Mouse (Mus musculus) small intestine, adult 10 weeks (tissue): ENCODE data around the gene Srp68. TPM values are rescaled to one million over a fixed set of nuclear protein-coding genes. Genes with fewer than 3 reads are reported as not detected.

Experiments used
- polyA plus RNA-seq: library from polyadenylated mRNA; stranded (reverse); fragments of 350-450 nt; fragmentation: Illumina TruSeq; extraction: RNeasy Lipid Tissue Mini Kit (QIAGEN cat#74804); gene quantifications from one replicate; pipeline ENCODE4 v1.2.3, GENCODE M21; 2014; ENCODE audit warnings: low replicate concordance

The Srp68 gene
- polyA plus RNA-seq: 4.7 TPM

DNA sequence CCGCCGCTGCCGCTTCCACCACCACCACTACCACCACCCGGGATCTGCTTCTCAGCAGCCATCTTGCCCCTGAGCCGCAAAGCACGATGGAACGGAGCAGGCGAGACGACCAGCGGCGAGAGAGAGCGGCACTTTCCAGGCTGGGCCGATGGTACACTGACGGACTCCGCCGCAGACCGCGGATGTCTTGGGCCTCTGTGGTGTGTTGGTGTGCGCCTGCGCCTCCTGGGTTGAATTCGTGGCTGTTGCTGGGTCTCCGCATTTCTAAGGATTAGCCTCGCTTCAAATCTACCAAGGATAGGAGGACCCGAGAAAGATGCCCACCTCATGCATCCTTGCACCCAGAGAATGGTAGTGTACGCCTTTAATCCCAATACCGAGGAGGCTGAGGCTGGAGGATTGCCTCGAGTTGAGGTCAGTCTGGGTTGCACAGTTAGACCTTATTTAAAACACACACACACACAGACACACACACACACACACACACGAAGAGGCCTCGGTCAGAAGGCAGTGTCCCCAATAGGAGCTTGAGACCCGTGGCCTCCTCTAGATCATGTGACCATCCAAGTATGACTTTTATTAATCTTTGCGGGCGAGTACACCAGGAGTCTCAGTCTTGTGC lies at the start of gene Srp68:
Gene Srp68 (minus strand): TSS at position 173 of the 622 bp plus-strand sequence.

DNA sequence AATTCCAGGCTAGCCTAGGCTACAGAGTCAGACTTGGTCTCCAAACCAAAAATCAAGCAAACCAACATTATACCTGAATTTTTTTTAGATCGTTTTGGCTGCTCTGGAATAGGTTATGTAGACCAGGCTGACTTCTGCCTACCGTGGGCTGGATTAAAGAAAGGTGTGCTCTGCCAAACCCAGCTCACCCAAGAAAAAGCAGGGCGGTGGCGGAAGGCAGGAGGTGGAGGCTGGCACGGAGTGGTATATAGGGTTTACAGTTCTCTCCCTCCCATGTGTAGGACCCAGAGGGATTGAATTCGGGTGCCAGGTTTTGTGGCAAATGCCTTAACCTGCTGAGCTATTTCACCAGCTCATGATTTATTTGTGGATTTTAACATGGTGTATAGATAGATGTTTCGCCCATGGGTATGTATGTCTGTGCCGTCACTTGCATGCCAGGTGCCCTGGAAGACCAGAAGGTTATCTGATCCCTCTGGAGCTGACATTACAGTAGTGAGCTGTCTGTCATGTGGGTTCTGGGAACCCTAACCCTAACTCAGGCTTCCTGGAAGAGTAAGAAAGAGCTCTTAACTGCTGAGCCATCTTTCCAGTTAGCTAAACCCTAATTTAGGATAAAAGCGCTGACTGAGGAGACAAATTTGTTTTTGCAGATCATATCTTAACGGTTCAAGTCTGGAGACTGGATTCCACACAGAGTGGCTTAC lies 33.2 kb upstream of the Srp68 start, which contains the start of gene Exoc7:
Gene Exoc7 (minus strand): TSS at position 215 of the 707 bp plus-strand sequence.

DNA sequence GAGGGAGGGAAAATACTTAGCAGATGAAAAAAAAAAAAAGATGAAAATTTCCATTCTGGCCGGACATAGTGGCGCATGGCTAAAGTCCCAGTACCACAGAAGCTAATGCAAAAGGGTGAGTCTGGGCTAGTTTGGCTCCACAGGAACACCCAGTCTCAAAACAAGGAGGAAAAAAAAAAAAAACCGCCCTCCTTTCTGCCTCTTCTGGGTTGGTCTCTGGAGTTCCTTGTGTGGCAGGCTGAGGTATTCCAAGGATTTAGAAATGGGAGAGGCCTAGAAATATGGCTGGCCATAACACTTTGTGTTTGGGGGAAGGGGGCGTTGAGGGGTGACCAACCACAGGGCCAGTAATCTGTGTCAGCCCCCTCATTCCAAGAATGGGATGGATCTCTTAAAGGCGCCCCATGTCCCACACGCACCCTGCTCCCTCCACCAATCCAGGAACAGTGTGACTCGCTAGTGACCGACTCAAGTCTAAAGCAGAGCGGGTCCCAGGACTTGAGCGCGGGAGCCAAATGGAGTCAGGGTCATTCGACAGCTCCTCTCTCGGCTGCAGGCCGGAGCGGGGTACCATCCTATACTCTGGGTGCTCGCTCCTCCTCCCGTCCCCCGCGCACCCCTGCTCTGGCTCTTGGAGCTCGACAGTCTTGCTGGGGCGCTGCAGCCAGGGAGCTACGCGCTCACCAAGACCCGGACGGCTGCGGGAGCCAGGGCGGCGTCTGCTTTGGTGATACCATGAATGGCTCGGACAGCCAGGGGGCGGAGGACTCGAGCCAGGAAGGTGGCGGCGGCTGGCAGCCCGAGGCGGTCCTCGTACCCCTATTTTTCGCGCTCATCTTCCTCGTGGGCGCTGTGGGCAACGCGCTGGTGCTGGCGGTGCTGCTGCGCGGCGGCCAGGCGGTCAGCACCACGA lies 7.0 kb upstream of the Srp68 start, which contains the start of gene Galr2:
Gene Galr2 (plus strand): TSS at position 189 of the 913 bp plus-strand sequence.

DNA sequence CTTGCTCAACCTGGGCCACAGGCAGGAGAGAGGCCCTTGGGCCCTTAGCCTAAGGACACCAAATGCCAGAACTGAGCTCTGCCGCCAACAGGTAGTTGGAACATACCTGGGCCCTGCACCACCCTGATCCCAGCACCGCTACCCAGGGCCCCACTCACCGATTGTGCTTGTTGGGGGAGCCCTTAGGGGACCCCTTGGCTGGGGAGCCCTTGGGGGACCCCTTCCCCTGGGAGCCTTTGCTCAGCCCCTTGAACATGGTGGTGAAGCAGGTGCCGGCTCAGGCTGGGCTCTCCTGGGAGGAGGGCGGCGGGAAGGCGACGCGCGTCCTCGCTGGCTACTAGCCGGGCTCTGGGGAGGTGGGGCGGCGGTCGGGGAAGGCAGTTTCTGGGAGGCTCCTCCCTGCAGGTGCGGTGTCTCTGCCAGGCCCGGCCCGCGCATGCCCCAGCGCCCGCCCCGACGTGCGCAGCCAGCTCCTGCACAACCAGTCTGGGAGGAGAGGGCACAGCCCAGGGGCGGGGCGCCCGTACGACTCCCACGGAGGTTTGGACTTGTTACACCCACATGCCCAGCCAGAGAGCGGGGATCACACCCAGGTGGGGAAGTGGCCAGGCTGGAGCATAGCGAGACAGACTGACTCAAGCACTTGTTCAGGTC lies 36.1 kb downstream of the Srp68 start, which contains the start of gene Evpl:
Gene Evpl (minus strand): TSS at position 336 of the 654 bp plus-strand sequence.

DNA sequence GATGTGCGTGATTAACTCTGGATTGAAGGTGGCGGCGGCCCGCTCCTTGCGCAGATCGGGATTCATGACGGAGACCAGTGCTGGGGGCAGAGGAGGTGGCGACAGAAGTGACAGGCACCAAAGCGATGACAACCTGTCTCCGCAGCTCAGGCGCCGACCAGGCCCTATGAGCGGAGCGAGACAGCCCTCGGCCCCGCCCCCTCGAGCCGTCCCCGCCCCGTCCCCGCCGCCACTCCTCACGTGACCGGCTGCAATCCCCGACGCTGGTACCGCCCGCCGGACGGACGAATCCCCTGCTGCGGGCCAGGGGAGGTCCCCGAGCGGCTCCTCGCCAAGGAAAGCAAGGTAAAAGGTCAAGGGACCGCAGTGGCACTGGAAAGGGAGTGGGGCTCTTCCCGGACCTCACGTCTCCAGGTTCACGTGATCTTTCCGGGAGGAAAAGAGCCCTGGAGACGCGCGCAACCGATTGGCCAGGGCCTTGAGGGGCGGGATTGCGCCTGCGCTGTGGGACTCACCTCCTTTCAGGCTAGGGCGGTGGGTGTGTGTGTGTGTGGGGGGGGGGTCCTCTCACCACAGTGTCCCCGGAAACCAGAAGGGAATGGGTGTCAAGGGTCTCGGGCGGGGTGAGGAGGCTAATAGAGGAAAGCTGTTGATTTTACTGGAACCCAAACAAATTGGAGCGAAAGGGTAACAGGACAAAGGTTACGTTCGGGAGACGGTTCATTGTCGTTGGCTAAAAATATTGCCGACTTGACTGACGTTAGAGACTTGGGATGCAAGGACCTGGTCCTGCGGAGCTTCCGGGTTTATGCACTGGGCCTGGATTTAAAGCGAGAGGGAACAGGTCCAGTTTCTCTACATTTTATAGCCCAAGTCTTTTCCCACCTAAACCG lies 75.1 kb downstream of the Srp68 start, which contains the start of the genes Ten1 and Acox1:
Gene Ten1 (plus strand): TSS at position 217 of the 893 bp plus-strand sequence.
Gene Acox1 (minus strand): TSS at position 407 of the 893 bp plus-strand sequence.

Other genes starting within 250 kb of the Srp68 start
- gene H3f3b, start 246.3 kb downstream of the Srp68 start, polyA plus RNA-seq: 1,105 TPM
- gene Unk, start 243.9 kb downstream of the Srp68 start, polyA plus RNA-seq: 1.2 TPM
- not detected for gene Unc13d, start 196.3 kb downstream of the Srp68 start, polyA plus RNA-seq
- gene Wbp2, start 187.2 kb downstream of the Srp68 start, polyA plus RNA-seq: 15.3 TPM
- 0.56 TPM for gene Trim47, start 147.0 kb downstream of the Srp68 start, polyA plus RNA-seq
- gene Trim65, start 143.1 kb downstream of the Srp68 start, polyA plus RNA-seq: 6.7 TPM
- gene Mrpl38, start 135.3 kb downstream of the Srp68 start, polyA plus RNA-seq: 1.9 TPM
- gene Fbf1, start 106.1 kb downstream of the Srp68 start, polyA plus RNA-seq: 2.9 TPM
- 1.2 TPM for gene Ten1, start 75.4 kb downstream of the Srp68 start, polyA plus RNA-seq
- 380 TPM for gene Acox1, start 75.2 kb downstream of the Srp68 start, polyA plus RNA-seq
- not detected for gene Evpl, start 36.1 kb downstream of the Srp68 start, polyA plus RNA-seq
- not detected for gene Galr2, start 6.7 kb upstream of the Srp68 start, polyA plus RNA-seq
- gene Exoc7, start 33.0 kb upstream of the Srp68 start, polyA plus RNA-seq: 2.3 TPM
- not detected for gene Foxj1, start 61.2 kb upstream of the Srp68 start, polyA plus RNA-seq
- 0.26 TPM for gene Rnf157, start 138.8 kb upstream of the Srp68 start, polyA plus RNA-seq
- gene Ubald2, start 159.9 kb upstream of the Srp68 start, polyA plus RNA-seq: 7.6 TPM
- gene Qrich2, start 192.0 kb upstream of the Srp68 start, polyA plus RNA-seq: not detected
- 84.6 TPM for gene Prpsap1, start 220.0 kb upstream of the Srp68 start, polyA plus RNA-seq